Mouse (Mus musculus) small intestine, adult 2 months (tissue): ENCODE data around the gene Fbln5. TPM values are rescaled to one million over a fixed set of nuclear protein-coding genes. Genes with fewer than 3 reads are reported as not detected.

ENCODE experiments used
- H3K27ac ChIP-seq: fragments of 200-500 bp; 2 replicates; pipeline ENCODE4 v1.5.1; 2012; ENCODE audit warnings: low read depth, low read length, control low read depth, inconsistent platforms; ENCODE audit not compliant: insufficient read depth
- H3K27me3 ChIP-seq: fragments of 200-500 bp; 2 replicates; pipeline ENCODE4 v1.6.1; 2012; ENCODE audit warnings: mild to moderate bottlenecking, moderate library complexity, low read length, inconsistent platforms; ENCODE audit not compliant: control insufficient read depth, insufficient read depth
- H3K36me3 ChIP-seq: fragments of 200-500 bp; 2 replicates; pipeline ENCODE4 v1.6.1; 2012; ENCODE audit warnings: mild to moderate bottlenecking, low read length, control low read depth, inconsistent platforms; ENCODE audit not compliant: control insufficient read depth, insufficient read depth
- H3K4me1 ChIP-seq: fragments of 200-500 bp; 2 replicates; pipeline ENCODE4 v1.6.1; 2012; ENCODE audit warnings: low read length, inconsistent platforms, mixed read lengths; ENCODE audit not compliant: control insufficient read depth, insufficient read depth, insufficient read length
- H3K4me3 ChIP-seq: fragments of 200-500 bp; 2 replicates; pipeline ENCODE4 v1.5.1; 2012; ENCODE audit warnings: low read depth, mild to moderate bottlenecking, control low read depth, inconsistent platforms, low read length, moderate library complexity
- CTCF ChIP-seq: fragments of 200-500 bp; IDR thresholded peaks from 2 replicates; pipeline ENCODE4 v1.5.1; 2012; ENCODE audit warnings: low read depth, mild to moderate bottlenecking, control low read depth, inconsistent platforms, low read length, moderate library complexity, mixed read lengths; ENCODE audit not compliant: insufficient replicate concordance, insufficient read length; ENCODE audit errors: extremely low read depth
- POLR2A ChIP-seq: fragments of 200-500 bp; IDR thresholded peaks from 2 replicates; pipeline ENCODE4 v1.6.1; 2012; ENCODE audit warnings: low read depth, mild to moderate bottlenecking, control low read depth, inconsistent platforms, low read length, moderate library complexity
- WGBS: fragments of 180-500 bp; shearing (Covaris S2); methylation state at CpG from one replicate; pipeline ENCODE4 v1.1.7; 2018; 5-methylcytosine and 5-hydroxymethylcytosine counted together
- polyA plus RNA-seq: library from polyadenylated mRNA; depleted of rRNA; stranded (reverse); fragments of >200 nt; gene quantifications from 2 replicates; pipeline ENCODE4 v1.2.3, GENCODE M21; 2012

Fbln5 gene
- polyA plus RNA-seq, 1 experiment, result 17.0 TPM

- Histone ChIP-seq H3K36me3 (no peaks in the 10 kb centered on the region), H3K27ac (no peak overlapping the region), H3K4me1 (0 out of 2 replicates have a peak, but pooled peaks cover 1% of the 10 kb centered on the region), H3K27me3 (no peaks in the 10 kb centered on the region), H3K4me3 (no peak overlapping the region)
- TF ChIP-seq CTCF (no peak), POLR2A (no peak)
- 67% methylated on average over 2 of the region's 2 CpGs for WGBS
Observed at GRCm38 (mm10) chr12:101810515-101810914, 8.3 kb downstream of the Fbln5 start.

GRCm38 (mm10) chr12:101807400-101807799, 11.5 kb downstream of the Fbln5 start:
- no peak overlapping the region for H3K4me3 ChIP-seq
- TF ChIP-seq POLR2A, result no peak
- TF ChIP-seq CTCF, result no peak
- H3K27ac ChIP-seq, result no peak overlapping the region
- H3K27me3 ChIP-seq, result no peaks in the 10 kb centered on the region
- WGBS, result 63% methylated on average over 2 of the region's 2 CpGs
- no peaks in the 10 kb centered on the region for H3K4me1 ChIP-seq
- H3K36me3 ChIP-seq, result no peaks in the 10 kb centered on the region

GRCm38 (mm10) chr12:101802445-101802844, 16.4 kb downstream of the Fbln5 start:
- no peak overlapping the region for H3K27ac ChIP-seq
- H3K27me3 ChIP-seq, result no peaks in the 10 kb centered on the region
- no peak overlapping the region for H3K4me3 ChIP-seq
- no peak for TF ChIP-seq CTCF
- no peak for TF ChIP-seq POLR2A
- no peaks in the 10 kb centered on the region for H3K36me3 ChIP-seq
- WGBS, result 76% methylated on average over 3 of the region's 3 CpGs
- no peaks in the 10 kb centered on the region for H3K4me1 ChIP-seq

GRCm38 (mm10) chr12:101801744-101802143, 17.1 kb downstream of the Fbln5 start:
- no peak overlapping the region for H3K27ac ChIP-seq
- no peaks in the 10 kb centered on the region for H3K27me3 ChIP-seq
- WGBS, result 42% methylated on average over 5 of the region's 5 CpGs
- TF ChIP-seq POLR2A (no peak), CTCF (no peak)
- H3K4me3 ChIP-seq, result no peak overlapping the region
- no peaks in the 10 kb centered on the region for H3K4me1 ChIP-seq
- H3K36me3 ChIP-seq, result no peaks in the 10 kb centered on the region

- Histone ChIP-seq H3K36me3 (no peaks in the 10 kb centered on the region), H3K27ac (no peak overlapping the region), H3K27me3 (no peaks in the 10 kb centered on the region), H3K4me1 (no peaks in the 10 kb centered on the region), H3K4me3 (no peak overlapping the region)
- no peak for TF ChIP-seq CTCF
- no peak for TF ChIP-seq POLR2A
- 55% methylated on average over 3 of the region's 3 CpGs for WGBS
Observed at GRCm38 (mm10) chr12:101801051-101801450, 17.8 kb downstream of the Fbln5 start.

- Histone ChIP-seq H3K4me3 (no peak overlapping the region), H3K4me1 (no peaks in the 10 kb centered on the region), H3K27ac (no peak overlapping the region), H3K36me3 (no peaks in the 10 kb centered on the region), H3K27me3 (no peaks in the 10 kb centered on the region)
- no peak for TF ChIP-seq POLR2A
- TF ChIP-seq CTCF, result no peak
- WGBS, result 74% methylated on average over 7 of the region's 7 CpGs
Observed at GRCm38 (mm10) chr12:101798189-101798922, 20.5 kb downstream of the Fbln5 start.

- no peak for TF ChIP-seq CTCF
- no peak for TF ChIP-seq POLR2A
- Histone ChIP-seq H3K27ac (no peak overlapping the region), H3K27me3 (no peaks in the 10 kb centered on the region), H3K4me1 (no peaks in the 10 kb centered on the region), H3K4me3 (no peak overlapping the region), H3K36me3 (no peaks in the 10 kb centered on the region)
- WGBS, result 81% methylated on average over 3 of the region's 3 CpGs
Observed at GRCm38 (mm10) chr12:101794458-101794857, 24.4 kb downstream of the Fbln5 start.
